Mouse (Mus musculus) hindlimb bud, embryonic 11.5 days (tissue): ENCODE measurements around the gene Mns1.
"Not testable (repeated sequence)": the region's sequence is repeated elsewhere in the genome, so short reads cannot be mapped to it uniquely, and the experiment has no call there.

ENCODE experiments used
- DNase-seq: peaks from one replicate; pipeline ENCODE4 v3.0.0-alpha.2; 2012; ENCODE audit warnings: low read depth, low spot score; ENCODE audit errors: extremely low spot score

Mns1 gene

DNA sequence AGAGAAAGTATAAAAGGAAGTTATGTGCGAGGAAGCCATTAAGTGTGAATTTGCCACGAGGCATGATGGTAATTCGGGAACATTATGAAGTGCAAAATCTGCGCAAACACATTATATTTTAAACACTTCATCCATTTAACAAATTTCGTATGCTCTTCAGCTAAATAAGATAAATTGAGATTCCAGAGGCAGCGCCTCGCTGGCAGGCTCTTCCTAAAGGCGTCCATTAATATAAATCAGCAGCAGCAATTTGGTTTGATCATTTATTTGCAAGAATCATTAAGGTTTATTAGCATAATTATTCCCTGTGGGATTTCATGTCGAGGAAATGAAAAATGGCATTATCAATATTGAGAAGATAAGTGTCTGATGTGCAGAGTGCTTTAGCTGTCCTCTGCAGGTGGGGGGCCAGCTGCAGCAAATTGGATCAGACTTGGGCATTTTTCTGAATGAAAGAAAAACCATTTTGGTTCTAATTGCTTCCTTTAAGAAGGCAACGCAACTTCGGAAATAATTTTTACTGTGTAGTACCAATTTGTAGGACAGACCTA, 12.4 kb upstream of the Mns1 start:
- DNase-seq: no peak

DNA sequence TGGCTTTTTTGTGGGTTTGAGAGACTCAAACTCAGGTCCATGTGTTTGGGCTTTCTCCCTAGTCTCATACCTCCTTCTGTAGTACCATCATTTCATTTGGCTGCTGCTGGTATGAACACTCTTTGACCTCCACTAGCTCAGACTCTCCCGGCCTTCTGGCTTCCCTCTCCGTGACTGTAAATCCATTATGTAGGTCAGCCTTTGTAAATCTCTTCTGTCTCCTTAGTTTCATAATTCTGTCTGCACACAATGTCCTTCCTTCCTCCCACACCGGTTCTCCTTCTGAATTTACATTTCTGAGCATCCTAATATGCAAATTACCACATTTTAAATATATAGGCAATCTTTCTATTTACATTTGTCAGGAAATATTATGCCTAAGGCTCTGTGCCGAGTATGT, 9.9 kb upstream of the Mns1 start:
- no peak for DNase-seq

DNA sequence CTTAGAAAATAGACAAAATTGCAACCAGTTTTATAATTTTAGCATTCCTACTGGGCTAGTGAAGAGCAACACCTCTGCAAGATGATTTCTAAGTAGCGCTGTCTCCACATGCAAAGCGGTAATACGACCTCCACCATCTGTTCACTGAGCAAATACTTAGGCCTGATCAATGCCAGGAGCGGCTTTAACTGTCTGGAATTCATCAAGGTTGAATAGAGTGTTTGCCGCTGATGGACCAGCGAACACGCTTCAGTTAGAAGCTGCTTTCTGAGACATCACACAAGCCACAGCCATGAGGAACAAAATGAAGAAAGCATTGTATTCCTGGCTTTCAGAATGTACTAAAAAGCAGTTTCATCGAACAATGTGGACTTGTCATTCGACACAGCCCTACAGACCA, 2.9 kb upstream of the Mns1 start:
- DNase-seq: no peak

DNA sequence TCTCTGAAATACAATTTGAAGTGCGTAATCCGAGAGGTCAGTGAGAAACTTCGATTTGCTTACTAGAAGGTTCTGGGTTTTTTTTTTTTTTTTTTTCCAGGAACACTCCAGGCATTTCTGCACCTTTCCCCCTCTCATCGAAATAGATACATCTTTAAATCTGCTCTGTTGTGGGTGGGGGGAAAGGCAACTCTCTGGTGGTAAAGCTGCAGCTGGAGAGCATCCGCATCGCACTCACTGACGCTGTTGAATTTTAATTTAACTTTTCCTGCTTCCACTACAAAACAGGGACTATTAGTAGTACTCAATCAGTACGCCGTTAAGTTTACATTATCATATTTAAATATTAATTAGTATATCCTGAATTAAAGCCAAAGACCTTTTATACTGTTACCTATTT, 938 bp downstream of the Mns1 start:
- DNase-seq: no peak

DNA sequence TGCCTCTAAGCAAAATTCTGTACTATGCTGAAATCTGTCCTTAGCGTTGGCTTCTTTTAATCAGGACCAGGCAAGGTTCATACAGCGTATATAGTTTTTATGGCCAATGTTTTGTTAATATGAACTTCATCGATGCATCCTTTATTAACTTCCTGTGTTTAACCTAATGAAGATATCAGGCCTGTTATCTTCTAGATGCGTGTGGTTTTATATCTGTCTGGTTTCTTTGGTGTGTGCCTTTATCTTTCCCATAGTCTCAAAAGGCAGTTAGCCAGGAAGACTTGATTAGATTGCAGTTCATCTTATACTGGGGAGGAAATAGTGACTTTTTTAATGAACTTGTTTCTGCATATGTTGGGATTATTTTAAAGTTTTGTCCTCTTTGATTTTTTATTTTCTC, 2.5 kb downstream of the Mns1 start:
- no peak for DNase-seq

DNA sequence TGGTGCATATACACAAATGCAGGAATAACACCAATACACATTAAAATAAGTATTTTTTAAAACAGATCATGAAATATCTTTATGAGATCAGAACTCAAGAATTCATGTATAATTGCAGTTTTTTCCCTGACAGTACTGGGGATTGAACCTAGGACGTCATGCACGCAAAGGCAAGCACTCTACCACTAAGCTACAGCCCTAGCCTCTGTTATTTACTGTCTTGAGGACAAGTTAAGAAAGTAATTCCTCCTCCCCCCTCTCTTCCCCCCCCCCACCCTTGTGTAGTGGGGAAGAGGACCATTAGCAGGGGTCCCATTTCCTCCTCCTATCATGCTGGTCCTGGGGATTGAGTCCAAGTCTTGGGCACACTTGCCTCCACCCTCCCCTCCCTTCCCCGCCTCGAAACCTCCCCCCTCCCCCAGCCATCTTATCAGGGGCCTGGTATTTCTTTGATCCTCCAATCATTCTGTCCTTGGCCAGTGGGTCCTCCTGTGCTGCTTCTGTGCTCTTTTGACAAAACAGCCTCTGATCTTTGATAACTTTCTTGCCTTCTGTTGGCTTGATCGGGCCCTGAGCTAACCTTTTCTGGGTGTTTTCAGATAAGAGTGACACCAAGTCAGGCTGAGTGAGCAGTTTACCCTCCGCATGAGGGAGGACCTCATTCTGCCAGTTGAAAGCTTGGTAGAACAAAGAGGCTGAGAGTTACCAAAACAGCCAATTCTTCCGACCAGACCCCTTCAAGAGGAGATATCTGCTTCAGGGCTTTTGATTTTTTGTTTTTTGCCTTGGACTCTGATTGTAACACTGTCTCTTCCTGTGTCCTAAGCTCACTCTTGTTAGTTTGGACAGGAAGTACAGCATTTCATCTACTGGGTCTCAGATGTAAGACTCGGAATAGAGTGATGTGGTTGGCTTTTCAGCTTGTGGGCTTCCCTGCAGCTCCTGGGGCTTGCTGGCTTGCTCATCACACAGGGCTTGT, 3.4 kb downstream of the Mns1 start:
- DNase-seq: no peak

DNA sequence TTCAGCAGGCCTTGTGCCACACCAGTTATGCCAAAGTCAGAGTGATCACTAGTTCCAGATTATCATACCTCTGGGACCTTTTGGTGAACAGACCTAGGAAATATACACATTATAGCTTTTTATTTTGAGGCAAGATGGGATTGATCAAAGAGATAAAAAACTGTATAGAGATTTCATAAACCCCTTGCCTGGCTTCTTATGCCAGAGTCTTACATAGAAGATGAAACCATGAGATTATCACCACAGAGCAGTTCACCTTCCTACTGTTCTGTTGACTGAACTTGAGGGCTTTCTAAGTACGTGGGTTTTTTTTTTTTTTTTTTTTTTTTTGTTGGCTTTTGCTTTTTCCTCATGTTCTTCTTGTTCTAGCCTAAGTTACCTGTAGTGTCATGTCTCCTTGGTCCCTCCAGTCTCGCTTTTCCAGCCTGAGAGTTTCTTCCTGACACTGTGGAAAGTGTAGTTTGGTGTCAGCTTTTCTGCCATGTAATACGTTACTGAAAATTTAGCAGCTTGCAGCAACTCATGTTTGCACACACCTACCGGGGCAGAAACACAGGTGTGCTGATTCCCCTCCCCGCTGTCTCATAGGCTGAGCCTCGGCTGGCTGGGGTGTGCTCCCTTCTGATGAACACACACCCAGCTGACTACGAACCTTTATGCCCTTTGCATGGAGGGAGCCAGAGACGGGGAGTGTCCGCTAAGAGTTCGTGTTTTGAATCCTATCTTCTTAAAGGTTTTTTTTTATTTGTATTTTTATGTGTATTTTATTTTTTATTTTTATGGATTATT, 4.3 kb downstream of the Mns1 start:
- DNase-seq: no peak

DNA sequence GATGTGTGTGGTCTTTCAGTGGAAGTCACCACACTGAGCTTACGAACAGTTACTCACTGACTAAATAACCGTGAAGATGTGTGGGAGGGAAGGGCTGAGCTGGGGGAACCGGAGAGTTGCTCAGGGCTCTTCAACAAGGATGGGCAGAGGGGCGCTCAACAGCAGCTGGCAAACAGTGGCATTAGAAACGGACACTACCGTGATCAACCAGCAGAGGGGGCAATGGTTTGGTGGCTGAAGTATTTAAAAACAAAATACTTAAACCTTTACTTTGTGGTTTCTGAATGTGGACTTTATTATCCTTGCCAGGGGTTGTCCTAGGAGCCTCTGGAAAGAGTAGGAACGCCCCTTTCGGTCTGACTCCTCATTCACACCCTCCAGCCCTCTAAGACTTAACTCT, 10.2 kb downstream of the Mns1 start:
- DNase-seq: no peak

DNA sequence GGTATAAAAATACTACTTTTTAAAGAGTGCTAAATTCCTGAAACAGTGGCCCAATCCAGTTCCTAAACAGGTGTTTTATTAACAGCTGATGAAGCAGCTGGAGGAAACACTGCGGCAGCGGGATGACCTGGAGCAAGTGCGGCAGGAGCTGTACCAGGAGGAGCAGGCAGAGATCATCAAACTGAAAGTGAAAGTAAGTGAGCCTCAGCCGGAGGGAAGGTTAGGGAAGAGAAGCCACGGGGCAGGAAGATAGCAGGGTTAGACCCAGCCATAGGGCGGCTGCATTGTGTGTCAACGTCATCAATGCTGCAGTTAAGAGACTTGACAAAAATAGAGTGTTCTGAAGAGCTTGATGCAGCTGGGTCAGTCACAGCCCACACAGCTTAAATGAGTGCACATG, 11.6 kb downstream of the Mns1 start:
- DNase-seq: no peak

DNA sequence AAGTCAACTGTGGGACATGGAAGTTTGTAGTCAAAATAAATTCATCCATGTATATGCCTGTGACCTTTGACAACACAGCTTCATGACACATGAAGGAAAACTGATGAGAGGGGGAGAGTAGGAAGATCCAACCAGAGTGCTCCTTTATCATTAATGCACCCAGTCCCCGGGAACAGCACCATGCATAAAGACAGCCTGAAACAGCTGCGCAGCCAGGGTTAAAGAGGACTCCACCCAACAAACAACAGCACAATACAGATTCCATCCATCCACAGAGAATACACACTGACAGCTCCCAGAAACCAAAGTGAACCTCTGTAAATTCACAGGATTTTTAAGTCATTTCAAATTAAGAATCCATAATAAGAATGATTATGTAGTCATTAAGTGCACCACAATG, 12.0 kb downstream of the Mns1 start:
- DNase-seq: no peak

DNA sequence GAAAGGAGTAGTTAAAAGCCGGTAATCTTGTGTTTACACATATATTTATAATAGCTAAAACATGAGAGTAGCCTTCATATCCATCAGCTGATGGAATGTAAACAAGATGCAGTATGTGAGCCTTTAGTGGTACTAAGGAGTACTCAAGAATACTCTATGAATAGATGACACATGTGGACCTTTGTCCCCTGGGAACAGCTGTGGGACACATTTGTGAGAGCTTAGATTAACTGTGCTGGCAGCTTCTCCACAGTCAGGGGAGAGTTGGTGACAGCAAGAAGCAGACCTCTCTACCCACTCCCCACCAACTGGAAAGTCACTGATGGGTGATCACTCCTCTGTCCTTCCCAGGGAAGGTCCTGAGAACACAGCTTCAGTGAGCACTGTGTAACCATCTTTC, 12.6 kb downstream of the Mns1 start:
- no peak for DNase-seq

DNA sequence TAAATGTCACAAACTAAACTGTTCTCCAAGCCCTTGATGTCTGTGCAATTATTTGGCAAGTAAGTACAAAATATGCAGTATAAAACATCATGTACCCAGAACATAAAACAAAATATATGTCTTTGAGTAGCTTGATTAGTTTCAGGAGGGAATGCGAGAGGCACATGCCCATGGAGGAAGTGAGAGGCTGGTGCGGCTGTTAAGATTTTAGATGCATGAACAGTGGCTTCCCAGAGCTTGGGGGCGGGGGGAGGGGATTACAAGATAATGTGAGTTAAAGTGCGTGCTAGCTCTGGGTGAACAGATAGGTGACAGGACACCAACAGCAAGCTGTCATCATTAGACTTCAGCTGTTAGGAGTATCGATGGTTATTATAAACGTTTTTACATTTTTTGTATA, 13.3 kb downstream of the Mns1 start:
- DNase-seq: no peak

DNA sequence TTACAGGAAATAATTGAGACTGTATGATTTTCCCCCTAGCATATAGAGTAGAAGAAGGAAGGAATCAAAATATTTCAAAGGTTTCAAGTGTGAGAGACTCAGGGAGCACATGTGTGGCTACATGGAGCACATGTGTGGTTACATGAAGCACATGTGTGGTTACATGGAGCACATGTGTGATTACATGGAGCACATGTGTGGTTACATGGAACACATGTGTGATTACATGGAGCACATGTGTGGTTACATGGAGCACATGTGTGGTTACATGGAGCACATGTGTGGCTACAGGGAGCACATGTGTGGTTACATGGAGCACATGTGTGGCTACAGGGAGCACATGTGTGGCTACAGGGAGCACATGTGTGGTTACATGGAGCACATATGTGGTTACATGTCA, 16.5 kb downstream of the Mns1 start:
- not testable (repeated sequence) for DNase-seq

DNA sequence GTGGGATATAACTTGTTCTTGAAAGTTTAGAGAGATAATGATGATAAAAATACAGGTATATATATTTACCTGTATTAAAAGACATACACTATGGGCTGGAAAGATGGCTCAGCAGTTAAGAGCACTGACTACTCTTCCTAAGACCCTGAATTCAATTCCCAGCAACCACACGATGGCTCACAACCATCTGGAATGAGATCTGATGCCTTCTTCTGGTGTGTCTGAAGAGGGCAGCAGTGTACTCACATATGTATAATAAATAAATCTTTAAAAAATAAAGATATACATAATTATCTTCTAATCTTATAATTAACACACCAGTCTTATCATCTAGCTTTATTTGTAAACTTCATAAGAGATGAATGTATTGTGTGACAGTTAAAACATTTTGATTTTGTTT, 18.6 kb downstream of the Mns1 start:
- DNase-seq: no peak

DNA sequence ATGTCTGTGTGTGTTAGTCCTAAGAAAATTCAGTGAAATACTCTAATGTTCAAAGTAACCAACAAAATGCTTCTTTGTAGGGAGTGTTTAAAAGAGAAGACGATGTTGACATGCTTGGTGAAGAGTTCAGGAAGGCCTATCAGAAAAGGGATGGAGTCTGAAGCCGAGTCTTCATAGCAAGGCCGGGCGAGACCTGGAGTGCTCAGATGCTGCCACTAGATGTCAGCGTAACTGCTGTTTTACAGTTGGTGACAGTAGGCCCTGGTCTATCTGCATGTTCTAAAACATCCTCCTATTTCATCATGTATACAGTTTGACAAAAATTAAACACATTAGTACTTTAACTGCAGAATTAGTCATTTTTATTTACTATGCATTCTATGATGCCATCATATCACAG, 20.4 kb downstream of the Mns1 start:
- DNase-seq: no peak

DNA sequence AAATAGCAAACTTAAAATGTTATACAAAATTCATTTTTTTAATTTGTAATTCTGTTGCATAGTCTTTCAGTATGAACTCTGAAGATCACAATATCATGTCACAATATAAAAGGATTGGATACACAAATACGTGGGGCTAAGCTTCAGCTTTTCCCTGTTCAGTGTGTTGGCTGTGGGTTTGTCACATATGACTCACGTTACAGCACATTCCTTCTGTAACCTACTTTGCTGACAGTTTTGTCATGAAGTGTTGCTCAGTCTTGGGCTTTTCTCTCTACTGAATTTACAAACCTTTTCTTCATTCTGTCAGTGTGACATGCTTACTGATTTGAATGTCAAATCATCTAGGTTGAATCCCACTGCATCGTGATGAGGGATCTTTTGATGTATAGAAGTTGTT, 21.9 kb downstream of the Mns1 start:
- no peak for DNase-seq

DNA sequence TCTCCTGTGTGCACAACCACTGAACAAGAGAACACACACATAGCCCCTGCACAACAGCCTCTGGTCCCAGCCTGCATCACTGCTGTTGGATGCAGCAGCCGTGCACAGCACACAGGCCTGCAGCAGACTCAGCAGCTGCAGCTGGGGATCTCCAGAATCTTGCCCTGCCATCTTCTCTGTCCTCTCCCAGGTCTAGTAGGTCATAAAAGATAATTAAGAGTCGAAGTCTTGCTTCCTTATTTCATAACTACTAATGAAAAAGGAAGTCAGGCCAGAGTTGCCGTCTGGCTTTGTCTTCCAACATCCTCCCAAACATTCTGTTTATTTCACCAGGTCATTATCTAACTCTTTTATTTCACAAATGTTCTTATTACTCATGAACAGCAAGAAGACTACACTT, 23.0 kb downstream of the Mns1 start:
- no peak for DNase-seq

DNA sequence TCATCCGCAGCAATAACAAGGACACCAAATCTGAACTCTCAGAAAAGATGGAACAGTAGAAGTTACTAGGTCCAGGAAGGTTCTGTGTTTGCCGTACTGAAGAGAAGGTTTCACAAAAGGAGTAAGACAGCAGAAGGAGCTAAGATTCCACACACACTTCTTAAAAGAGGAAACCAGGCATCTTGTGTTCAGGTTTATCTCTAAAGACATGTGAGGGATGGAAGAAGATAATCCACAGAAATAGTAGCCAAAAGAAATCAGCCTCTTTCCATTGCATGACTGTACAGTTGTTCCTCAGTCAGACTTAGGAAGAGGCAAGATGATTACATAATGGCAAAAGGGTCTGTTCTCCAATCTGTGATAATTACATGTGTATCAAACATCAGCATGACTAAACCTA, 24.6 kb downstream of the Mns1 start:
- DNase-seq: no peak

DNA sequence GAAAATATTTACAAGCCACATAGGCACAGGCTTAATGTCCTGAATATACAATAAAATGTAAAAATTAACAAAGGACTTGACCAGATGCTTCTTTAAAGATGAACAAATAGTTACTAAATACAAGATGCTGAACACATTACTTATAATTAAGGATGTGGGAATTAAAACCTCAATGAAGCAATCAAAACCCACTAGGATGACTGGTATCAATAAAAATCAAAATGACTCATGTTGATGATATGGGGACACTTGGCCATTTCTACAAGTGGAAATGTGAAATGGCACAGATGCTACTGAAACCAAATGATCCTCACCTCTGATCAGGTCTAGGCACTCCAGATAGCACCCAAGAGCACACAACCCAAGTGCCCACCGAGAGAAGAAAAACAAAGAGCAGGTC, 27.0 kb downstream of the Mns1 start:
- no peak for DNase-seq

DNA sequence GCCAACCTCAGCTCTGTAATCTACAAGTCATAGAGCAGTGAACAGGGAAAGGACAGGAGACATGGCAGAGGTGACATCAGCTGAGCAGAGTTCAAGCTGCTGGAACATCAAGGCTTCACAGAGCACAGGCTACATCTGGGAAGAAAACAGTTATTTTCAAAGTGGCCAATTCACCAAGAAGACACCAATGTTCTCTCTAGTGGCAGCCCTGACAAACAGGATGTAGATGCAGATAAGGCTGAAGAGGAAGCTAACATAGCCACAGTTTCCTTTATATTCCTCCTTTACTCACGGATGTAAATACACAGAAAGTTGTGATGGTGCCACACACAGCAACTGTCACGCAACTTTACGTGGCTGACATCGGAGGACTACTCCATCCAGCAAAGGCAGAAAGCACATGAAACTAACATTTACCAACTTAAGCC, 28.0 kb downstream of the Mns1 start:
- no peak for DNase-seq

DNA sequence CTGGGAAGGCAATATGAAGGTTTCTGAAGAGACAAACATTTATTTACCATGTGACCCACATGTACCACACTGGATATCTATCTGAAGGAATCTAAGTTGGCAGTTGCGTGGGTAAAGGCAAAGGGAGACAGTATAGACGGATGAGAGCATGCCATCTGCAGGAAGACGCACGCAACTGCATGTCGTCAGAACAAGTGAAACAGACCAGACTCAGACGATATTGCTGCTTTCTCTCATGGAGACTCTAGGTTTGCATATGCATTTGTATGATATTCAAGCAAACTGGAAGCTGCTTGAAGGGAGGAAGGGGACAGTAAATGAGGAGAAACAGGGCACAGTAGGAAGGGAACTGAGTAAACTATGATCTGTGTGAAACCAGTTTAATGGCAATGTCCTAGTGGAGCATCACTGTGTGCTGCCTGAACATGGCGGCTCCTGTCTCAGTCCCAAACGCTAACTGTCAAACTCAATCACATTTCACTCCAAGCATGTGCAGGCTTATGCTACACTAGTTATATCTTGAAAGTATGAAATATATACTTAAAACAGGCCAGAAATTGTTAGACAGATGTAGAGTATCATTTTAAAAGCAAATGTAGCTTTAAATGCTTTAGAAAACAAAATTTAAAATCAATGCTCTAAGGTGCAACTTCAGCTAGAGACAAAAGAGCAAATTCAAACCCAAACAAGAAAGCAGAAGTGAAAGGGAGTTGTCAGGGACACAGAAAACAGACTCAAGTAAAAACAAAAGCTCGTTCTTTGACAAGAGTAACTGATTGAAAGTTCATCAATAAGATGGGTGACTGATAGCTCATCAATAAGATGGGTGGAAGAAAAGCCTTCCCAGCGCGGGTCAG, 30.0 kb downstream of the Mns1 start:
- DNase-seq: no peak
